Mouse (Mus musculus): ENCODE data around the gene Ttyh3.

DNA sequence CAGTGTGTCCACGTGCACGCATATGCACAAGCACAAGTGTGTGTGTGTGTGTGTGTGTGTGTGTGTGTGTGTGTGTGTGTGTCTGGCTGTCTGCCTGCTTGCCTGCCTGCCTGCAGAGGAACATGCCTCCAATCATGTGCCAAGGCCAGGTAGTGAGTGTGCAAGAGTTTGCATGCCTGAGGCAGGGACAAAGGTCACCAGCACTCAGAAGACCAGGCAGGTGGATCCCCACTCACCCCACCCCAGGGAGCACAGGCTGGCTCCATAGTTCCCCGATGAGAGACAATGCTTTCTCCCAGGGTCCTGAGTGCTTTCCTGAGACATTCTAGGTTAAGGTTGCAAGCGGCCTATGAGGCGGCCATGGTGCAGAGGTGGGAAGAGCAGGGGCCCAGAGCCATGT, 24.6 kb downstream of the Ttyh3 start:
- no peak for TF ChIP-seq MAX (IDR thresholded peaks at IDR 0.05)
- TF ChIP-seq CTCF (IDR thresholded peaks at IDR 0.05; ENCODE audit: control insufficient read depth, insufficient read depth, insufficient read length): no peak
- no peak for TF ChIP-seq MYOG (IDR thresholded peaks at IDR 0.05; ENCODE audit: control insufficient read depth, extremely low read depth, insufficient read length)
- TF ChIP-seq USF1 (IDR thresholded peaks at IDR 0.05; ENCODE audit: low read depth): no peak
- no peak for TF ChIP-seq FOSL1 (IDR thresholded peaks at IDR 0.05; ENCODE audit: insufficient read depth, low read length, poor library complexity, severe bottlenecking)
- TF ChIP-seq MYOD1 (IDR thresholded peaks at IDR 0.05; ENCODE audit: control insufficient read depth, insufficient read length, low read depth): no peak
